Mouse (Mus musculus) embryo, embryonic 11.5 days (tissue): ENCODE results near the gene Rtp4.

ENCODE experiments used
- DNase-seq: peaks from one replicate; pipeline ENCODE4 v3.0.0-alpha.2; 2012; ENCODE audit warnings: low read depth, low spot score

Rtp4 gene

GRCm38 (mm10) chr16:23520235-23520871 lies at the start of gene Rtp4, which contains the start of gene Masp1:
TSS of gene Rtp4 (plus strand) at chr16:23520291.
TSS of gene Masp1 (minus strand) at chr16:23520815.
- DNase-seq: peak; percentile 26

DNA sequence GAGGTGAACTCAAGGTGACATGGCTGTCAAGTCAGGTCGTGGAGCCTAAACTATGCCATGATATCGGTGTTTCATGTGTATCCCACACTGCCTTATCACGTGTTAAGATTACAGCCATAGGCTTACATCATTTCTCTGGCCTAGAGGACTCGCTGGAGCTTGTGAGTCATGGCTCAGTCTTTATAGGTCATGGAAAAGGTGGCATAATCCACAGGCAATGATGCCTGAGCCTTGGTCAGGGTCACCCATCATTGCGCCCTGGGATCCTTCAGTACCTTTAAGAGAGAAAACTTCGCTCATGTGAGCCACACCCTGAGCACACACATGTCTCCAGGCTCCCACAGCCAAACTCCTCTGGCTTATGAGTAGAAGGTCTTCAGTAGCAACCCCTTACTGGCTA lies 48.5 kb upstream of the Rtp4 start:
- DNase-seq: no peak

- DNase-seq: no peak
Observed at GRCm38 (mm10) chr16:23472046-23472445, 48.0 kb upstream of the Rtp4 start.

DNA sequence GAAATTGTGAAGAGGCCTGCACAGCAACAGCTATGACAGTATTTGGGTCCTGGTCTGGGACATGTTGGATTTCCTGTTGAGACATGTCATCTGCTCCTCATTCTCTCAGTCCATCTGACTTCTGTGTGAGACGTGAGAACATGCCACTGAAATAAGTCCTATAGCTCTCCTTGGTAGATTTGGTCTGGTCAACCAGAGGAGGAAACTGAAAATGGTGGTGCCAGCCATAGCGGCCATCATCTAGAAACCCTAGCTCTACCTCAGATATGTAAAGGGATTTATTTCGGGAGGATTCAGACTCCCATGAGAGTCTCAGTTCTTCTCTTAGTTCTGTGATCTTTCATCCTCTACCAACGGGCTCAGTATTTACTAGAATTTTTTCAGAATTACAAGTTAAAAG lies 44.4 kb upstream of the Rtp4 start:
- no peak for DNase-seq

GRCm38 (mm10) chr16:23476598-23476997 lies 43.5 kb upstream of the Rtp4 start:
- DNase-seq: no peak

DNA sequence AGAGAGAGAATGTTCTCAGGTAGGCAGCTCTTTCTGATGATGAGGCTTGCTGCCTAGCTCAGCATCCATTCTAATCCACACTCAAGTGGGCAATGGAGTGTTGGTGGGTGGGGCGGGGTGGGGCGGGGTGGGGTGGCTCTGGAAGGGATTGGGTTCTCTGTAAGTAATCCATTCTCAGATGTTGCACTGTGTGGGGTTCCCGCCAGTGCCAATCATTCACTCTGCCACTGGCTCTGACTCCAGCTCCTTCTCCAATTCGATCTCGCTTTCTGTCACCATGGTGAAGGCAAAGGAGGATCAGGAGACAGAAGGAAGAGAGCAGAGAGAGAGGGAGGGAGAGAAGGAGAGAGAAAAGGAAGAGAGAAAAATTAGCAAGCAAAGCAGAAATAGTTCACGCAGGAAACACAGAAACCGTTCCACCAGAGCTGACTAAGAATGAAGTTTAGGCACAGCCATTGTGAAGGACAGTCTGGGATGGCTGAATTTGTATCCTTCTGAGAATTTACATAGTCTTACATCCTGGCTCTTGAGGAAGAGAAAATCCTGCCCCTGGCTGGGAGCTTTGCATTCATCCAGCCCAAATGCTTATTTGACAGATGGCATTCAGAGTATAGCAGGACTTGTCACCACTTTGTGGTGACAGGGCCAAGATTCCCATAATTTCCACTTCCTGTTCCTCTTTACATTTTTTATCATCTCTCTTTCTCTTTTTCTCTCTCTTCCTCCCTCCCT lies 40.1 kb upstream of the Rtp4 start:
- no peak for DNase-seq

DNA sequence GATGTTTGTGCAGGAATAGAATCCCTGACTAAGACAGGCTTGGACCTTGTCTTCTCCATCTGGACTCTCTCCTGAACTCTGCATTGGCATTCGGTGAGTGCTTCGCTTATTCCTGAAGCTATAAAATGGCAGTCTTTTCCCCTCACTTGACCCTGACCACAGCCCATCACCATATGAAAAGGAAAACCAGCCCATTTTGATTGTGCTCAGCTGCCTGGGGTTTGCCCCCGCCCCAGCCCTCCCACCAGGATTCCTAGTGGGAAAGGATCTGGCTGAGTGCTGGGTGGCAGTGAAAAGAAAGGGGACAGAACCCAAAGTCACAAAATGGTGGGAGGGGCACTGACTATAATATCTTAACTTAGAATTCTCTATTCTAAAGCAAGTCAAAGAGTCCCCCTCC lies 37.9 kb upstream of the Rtp4 start:
- no peak for DNase-seq

DNA sequence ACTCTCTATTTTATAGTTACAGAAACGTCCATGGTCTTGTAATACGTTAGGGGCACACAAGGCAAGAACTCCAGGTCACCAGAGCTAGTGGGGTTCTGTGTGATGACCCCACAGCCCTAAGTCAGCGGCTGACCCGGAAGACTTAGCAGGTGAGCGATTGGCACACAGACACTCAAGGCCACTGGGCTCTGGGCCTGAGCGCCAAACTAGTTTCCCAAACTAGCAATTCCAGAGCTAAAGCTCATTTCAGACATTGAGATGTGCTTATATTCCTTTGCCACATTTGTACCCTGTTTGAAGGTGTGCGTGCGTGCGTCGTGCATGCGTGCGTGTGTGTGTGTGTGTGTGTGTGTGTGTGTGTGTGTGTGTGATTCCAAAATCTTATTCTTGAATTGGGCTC lies 37.2 kb upstream of the Rtp4 start:
- DNase-seq: no peak

- DNase-seq: no peak
Observed at GRCm38 (mm10) chr16:23483292-23483691, 36.8 kb upstream of the Rtp4 start.

GRCm38 (mm10) chr16:23492783-23493182 lies 27.3 kb upstream of the Rtp4 start:
- no peak for DNase-seq

- no peak for DNase-seq
Observed at GRCm38 (mm10) chr16:23496245-23496924, 23.7 kb upstream of the Rtp4 start.

- DNase-seq: no peak
Observed at GRCm38 (mm10) chr16:23497440-23497839, 22.7 kb upstream of the Rtp4 start.

GRCm38 (mm10) chr16:23497881-23498280 lies 22.2 kb upstream of the Rtp4 start:
- no peak for DNase-seq

- DNase-seq: no peak
Observed at GRCm38 (mm10) chr16:23498691-23499131, 21.4 kb upstream of the Rtp4 start.

GRCm38 (mm10) chr16:23500558-23500957 lies 19.5 kb upstream of the Rtp4 start:
- DNase-seq: no peak

DNA sequence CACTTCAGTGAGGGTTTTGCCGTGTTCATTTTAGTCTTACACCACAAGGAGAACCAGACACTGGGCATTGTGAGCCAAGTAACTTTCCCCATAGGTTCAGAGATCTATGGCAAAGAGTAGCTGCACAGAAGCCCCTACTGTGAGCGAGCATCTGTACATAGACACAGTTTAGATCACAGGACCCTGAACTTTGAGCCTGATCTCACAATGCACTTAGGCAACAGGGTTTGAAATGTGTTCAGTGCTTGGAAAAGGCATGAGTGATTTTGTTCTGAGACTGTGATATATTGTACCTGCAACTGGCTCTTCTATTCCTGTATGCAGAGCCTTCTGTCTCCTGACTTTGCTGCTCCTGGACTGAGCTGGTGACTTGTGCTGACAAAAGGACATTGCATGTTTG lies 18.8 kb upstream of the Rtp4 start:
- DNase-seq: no peak

DNA sequence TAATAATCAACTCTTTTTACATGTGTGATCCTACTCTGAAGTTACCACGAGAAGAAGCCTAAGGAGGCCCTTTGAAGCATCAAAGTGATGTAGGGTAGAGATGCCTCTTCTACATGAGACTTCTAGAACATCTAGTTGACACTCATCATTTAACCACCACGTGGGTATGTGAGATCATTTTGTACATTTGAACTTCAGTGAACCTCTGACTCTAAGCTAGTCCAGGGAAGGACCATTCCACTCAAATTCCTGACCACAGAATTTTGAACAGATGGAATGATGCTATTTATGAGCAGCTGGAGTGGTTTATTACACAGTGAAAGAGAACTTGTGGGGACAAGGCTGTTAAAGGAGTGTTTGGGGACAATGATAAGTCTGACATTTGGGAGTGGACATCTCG lies 17.6 kb upstream of the Rtp4 start:
- no peak for DNase-seq

DNA sequence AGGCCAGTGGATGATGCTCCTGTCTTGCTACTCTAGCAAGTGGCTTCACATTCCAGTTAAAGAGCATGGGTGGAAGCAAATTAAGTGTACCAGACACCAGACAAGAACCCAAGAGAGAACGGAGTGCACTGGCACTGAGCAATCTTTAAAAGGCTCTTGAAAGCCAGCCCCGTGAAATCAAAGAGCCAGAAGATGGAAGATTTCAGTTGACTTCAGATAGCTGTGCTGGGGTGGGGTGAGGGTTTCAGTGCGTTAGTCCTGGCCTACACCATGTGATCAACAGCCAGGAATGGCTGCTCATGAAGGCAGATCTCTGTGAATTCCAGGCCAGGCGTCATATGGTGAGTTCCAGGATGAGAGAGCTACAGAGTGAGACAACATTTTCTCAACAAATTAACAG lies 16.7 kb upstream of the Rtp4 start:
- no peak for DNase-seq

DNA sequence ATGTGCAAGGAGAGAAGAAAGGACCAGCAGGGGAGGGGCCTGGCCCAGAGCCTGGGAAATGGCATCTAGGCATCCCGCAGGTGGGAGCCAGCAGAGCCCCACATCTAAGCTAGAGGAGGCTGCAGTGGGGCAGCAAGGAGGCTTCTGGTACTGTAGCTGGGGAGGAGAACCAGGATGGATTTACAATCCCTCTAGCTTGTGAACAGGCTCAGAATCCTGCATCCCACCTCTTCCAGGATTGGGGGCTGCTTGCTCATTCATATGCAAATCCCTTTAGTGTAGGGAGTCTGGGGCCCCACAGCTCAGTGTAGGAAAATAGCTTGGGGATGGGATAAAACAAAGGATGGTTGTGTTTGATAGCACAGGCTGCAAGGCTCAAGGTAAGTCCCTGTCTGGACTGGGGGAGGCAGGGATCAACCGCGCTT lies 15.8 kb upstream of the Rtp4 start:
- no peak for DNase-seq

DNA sequence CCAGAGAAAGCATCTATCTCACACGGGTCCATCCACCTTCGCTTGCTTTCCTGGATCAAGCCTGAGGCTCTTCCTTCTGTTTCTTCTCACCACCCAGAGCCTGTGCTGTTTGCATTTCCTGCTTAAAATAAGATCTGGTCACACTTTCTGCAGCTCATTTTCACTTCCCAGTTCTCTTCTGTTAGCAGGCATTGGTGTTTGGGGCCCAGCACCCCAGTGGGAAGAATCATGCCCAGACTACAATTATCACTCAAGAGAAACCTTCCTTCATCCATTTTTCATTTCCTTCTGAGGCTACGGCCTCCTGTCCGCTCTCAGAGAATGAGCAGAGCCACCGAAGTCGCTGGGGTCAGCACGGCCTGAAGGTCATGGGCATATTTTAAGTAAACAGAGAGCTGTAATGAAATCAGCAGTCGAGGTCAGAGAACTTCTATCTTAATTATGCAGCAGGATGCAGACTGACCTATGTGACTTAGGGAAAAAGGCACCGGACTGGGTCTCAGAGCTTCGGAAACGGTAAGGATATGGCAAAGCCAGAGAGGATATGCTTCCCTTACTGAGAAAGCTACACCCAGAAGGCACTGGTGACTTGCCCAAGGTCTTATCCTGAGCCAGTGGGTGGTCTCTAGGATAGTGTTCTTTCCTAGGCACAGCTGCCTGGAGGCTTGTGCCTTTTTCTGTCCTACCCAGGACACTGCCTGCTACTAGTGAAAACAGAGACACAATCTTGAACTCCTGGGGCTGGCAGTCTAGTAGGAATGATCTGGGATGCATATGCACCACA lies 14.0 kb upstream of the Rtp4 start:
- DNase-seq: no peak

DNA sequence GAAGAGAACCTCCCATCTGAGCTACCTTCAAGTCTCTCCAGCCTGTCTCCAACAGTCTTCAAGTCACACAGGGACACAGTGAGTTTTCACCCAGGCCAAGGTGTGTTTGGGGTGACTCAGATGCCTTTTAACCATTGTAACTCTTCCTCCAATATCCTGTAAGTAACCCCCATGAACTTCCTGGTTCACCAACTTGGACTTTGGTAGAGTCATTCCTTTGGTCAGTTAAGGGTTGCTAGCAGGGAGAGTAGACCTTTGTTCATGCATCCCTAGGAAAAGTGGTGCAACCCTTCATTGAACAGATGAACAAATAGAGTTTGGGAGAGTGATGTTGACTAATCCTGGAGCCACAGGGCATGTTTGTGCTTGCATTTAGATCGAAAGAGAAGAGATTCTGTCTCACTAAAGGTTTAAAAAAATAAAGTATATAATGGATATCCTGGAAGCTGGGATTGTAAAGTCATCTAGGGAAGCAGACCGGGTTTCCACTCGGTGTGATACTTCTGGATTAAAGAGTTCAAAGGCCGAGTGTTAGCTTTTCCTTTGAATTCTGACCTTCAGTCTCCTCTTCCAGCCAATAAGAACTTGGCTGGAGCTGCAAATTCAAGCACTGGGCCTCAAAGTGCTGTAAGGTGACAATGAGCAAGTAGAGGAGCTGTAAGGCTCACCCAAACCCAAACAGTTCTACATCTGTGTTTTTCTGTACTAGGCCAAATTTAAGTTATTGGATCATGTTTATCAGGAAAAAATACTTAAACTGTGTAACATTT lies 8.7 kb upstream of the Rtp4 start:
- DNase-seq: no peak
